Mouse (Mus musculus): ENCODE data around the gene Smok3b.
A peak's percentile ranks its signal among the peaks of the same experiment; 100 is the strongest.

Smok3b gene

GRCm38 (mm10) chr5:138085421-138085911 is 64.2 kb downstream of the Smok3b start:
- DNase-seq (ENCODE audit: inconsistent ontology term): peak; percentile 22

GRCm38 (mm10) chr5:138086842-138087241 is 65.6 kb downstream of the Smok3b start:
- no peak for DNase-seq (ENCODE audit: inconsistent ontology term)

DNA sequence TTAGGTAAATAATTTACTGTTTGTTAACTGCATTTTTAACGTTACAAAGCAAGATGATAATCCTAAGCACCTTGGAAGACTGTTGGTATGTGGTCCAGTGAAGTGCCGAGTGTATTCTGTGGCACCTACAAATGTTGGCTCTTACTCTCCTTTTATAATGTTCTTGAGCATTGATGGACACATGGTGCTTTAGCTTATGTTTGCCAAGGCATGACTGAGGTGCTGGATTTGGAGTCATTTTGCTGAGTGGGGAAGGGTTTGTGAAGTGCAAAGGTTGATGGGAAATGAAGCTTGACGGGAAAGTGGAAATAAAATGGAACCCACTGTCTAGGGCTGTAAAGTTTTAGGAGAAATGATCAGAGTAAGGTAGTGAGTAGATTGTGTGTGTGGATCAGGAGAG is 67.1 kb downstream of the Smok3b start:
- no peak for DNase-seq (ENCODE audit: inconsistent ontology term)

GRCm38 (mm10) chr5:138089108-138089551 is 67.9 kb downstream of the Smok3b start:
- DNase-seq (ENCODE audit: inconsistent ontology term): no peak

DNA sequence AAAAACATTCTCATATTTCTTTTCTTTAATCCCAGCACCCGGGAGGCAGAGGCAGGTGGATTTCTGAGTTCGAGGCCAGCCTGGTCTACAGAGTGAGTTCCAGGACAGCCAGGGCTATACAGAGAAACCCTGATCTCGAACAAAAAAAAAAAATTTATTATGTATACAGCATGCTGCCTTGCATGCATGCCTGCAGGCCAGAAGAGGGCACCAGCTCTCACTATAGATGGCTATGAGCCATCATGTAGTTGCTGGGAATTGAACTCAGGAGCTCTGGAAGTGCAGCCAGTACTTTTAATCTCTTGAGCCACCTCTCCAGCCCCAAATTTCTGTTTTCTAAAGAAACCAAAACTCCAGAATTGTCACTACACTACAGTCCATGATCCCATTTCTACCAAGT is 69.0 kb downstream of the Smok3b start:
- DNase-seq (ENCODE audit: inconsistent ontology term): no peak

DNA sequence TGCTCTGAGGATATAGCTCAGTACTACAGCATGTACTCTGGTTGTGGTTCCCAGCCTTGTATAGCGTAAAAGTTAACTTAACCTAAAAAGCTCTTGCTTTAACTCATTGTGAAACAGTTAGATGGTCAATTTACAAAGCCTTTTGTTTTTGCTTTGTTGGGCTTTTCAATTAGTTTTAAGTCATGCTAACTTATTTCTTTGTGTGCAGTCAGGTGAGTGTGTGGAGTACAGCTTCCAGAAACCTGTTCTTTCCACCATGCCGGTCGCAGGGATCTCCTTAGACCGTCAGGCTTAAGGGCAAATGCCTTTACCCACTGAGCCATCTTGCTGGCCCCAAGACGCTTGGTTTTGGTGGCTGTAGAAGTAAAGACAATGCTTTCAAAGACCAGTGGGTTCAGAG is 69.5 kb downstream of the Smok3b start:
- no peak for DNase-seq (ENCODE audit: inconsistent ontology term)

GRCm38 (mm10) chr5:138092771-138093170 is 71.5 kb downstream of the Smok3b start:
- DNase-seq (ENCODE audit: inconsistent ontology term): no peak

- DNase-seq (ENCODE audit: inconsistent ontology term): no peak
Measured at GRCm38 (mm10) chr5:138094474-138094873, 73.2 kb downstream of the Smok3b start.

All from Muller cell, postnatal 12 days (primary cell).